Mouse (Mus musculus) G1E (cell line): ENCODE results near the gene Galc.

Experiments used
- CTCF ChIP-seq: IDR thresholded peaks from 2 replicates; pipeline ENCODE4 v1.5.1; 2012; ENCODE audit warnings: low read depth, low read length, inconsistent platforms, mixed read lengths
- GATA1 ChIP-seq: IDR thresholded peaks from 2 replicates; pipeline ENCODE4 v1.6.1; 2012; ENCODE audit warnings: borderline replicate concordance, low read length, inconsistent platforms, mixed read lengths
- POLR2AphosphoS5 ChIP-seq: IDR thresholded peaks from 2 replicates; pipeline ENCODE4 v1.6.1; 2012; ENCODE audit warnings: low read depth, low read length, inconsistent platforms; ENCODE audit not compliant: insufficient replicate concordance
- TAL1 ChIP-seq: conservative IDR thresholded peaks from 2 replicates; pipeline ENCODE4 v1.6.1; 2012; ENCODE audit warnings: low read depth, low read length, inconsistent platforms, mixed read lengths

DNA sequence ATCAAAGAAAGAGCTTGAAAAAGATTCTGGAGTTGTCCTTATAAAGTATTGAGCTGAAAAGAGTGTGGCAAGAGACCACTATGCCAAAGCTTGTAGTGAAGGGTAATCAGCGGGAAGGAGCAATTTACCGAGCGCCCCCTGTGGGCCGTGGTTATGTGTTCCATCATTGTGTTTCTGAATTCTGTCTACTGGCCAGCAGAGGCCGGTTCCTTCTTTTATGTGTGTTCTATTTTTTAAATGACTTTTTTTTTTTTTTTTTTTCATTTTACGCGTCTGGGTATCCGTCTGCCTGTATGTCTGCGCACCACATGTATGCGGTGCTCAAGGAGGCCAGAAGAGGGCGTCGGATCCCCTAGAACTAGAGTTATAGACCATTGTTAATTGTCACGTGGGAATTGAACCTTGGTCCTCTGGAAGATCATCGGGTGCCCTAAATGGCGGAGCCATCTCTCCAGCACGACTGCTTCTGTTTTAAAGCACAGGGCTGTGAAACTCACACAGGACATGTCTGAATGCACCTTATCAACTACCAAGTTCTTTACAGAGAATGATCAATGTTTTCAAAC is 78.9 kb downstream of the Galc start:
- TF ChIP-seq GATA1 (no peak), TAL1 (no peak), CTCF (no peak), POLR2AphosphoS5 (no peak)
